Mouse (Mus musculus) kidney, embryonic 14.5 days (tissue): ENCODE results near the gene C3. TPM values are rescaled to one million over a fixed set of nuclear protein-coding genes. Genes with fewer than 3 reads are reported as not detected.

Experiments
- ATAC-seq: fragments of 200-750 bp; cut with Nextera tagmentation; 2 replicates; pipeline ENCODE4 v1.8.0; 2017; ENCODE audit warnings: moderate number of reproducible peaks, mild to moderate bottlenecking, moderate TSS enrichment, moderate library complexity; ENCODE audit not compliant: low FRiP score, low TSS enrichment
- H3K27ac ChIP-seq: fragments of 300-500 bp; sonication (generic); 2 replicates; pipeline ENCODE4 v1.5.1; 2014; ENCODE audit warnings: low read depth, mild to moderate bottlenecking, low read length, moderate library complexity, mixed read lengths
- H3K27me3 ChIP-seq: fragments of 300-500 bp; sonication (generic); 2 replicates; pipeline ENCODE4 v1.6.1; 2014; ENCODE audit warnings: mild to moderate bottlenecking, low read length; ENCODE audit not compliant: control insufficient read depth, insufficient read depth
- H3K36me3 ChIP-seq: fragments of 300-500 bp; sonication (generic); 2 replicates; pipeline ENCODE4 v1.6.1; 2014; ENCODE audit warnings: low read length, mixed read lengths; ENCODE audit not compliant: control insufficient read depth, insufficient read depth
- H3K4me1 ChIP-seq: fragments of 300-500 bp; sonication (generic); 2 replicates; pipeline ENCODE4 v1.6.1; 2014; ENCODE audit warnings: low read length, mixed read lengths; ENCODE audit not compliant: control insufficient read depth, insufficient read depth
- H3K4me2 ChIP-seq: fragments of 300-500 bp; sonication (generic); replicated peaks from 2 replicates; pipeline ENCODE4 v1.6.1; 2014; ENCODE audit warnings: low read depth, mild to moderate bottlenecking, low read length
- H3K4me3 ChIP-seq: fragments of 300-500 bp; sonication (generic); 2 replicates; pipeline ENCODE4 v1.5.1; 2014; ENCODE audit warnings: mild to moderate bottlenecking, low read length
- H3K9ac ChIP-seq: fragments of 300-500 bp; sonication (generic); 2 replicates; pipeline ENCODE4 v1.6.1; 2014; ENCODE audit warnings: low read depth, mild to moderate bottlenecking, low read length, moderate library complexity
- H3K9me3 ChIP-seq: fragments of 300-500 bp; sonication (generic); 2 replicates; pipeline ENCODE4 v1.6.1; 2016; ENCODE audit warnings: low read length; ENCODE audit not compliant: control insufficient read depth
- WGBS: fragments of 180-500 bp; shearing (Covaris S2); extraction: QIAGEN DNeasy Blood & Tissue Kit; methylation state at CpG from one replicate; pipeline ENCODE4 v1.1.7; 2014; 5-methylcytosine and 5-hydroxymethylcytosine counted together
- polyA plus RNA-seq: library from polyadenylated mRNA; unstranded; fragments of >200 nt; fragmentation: Nextera tagmentation; extraction: Ambion mirVana; gene quantifications from 2 replicates; pipeline ENCODE4 v1.2.1, GENCODE M21; 2014

The C3 gene
- polyA plus RNA-seq, 1 experiment from 2014 or later, result 1.2 TPM

GRCm38 (mm10) chr17:57195326-57196010, 32.5 kb downstream of the C3 start:
- Histone ChIP-seq H3K27me3 (no peaks in the 10 kb centered on the region), H3K9ac (no peak overlapping the region), H3K4me3 (no peak overlapping the region), H3K4me2 (no peak overlapping the region), H3K27ac (no peak overlapping the region), H3K36me3 (no peaks in the 10 kb centered on the region), H3K4me1 (no peaks in the 10 kb centered on the region), H3K9me3 (no peaks in the 10 kb centered on the region)
- no peak for ATAC-seq
- 82% methylated on average over 8 of the region's 8 CpGs for WGBS

- no peak overlapping the region for H3K4me2 ChIP-seq
- H3K4me1 ChIP-seq, result no peaks in the 10 kb centered on the region
- H3K9me3 ChIP-seq, result no peaks in the 10 kb centered on the region
- no peak overlapping the region for H3K27ac ChIP-seq
- H3K36me3 ChIP-seq, result no peaks in the 10 kb centered on the region
- WGBS, result 90% methylated on average over 3 of the region's 3 CpGs
- H3K4me3 ChIP-seq, result no peak overlapping the region
- H3K9ac ChIP-seq, result no peak overlapping the region
- no peak for ATAC-seq
- H3K27me3 ChIP-seq, result no peaks in the 10 kb centered on the region
Measured at GRCm38 (mm10) chr17:57194771-57195170, 33.2 kb downstream of the C3 start.

- H3K9me3 ChIP-seq, result no peaks in the 10 kb centered on the region
- no peak within 1 kb of the TSS for H3K9ac ChIP-seq
- no peak within 1 kb of the TSS for H3K4me3 ChIP-seq
- WGBS, result 80% methylated on average over 11 of the region's 11 CpGs
- no peak within 1 kb of the TSS for H3K4me2 ChIP-seq
- H3K27ac ChIP-seq, result no peak within 1 kb of the TSS
- no peaks in the 10 kb centered on the region for H3K36me3 ChIP-seq
- no peak for ATAC-seq
- no peaks in the 10 kb centered on the region for H3K4me1 ChIP-seq
- no peaks in the 10 kb centered on the region for H3K27me3 ChIP-seq
Measured at GRCm38 (mm10) chr17:57194041-57194507, 33.9 kb downstream of the C3 start, which contains the start of gene Tnfsf14. Tnfsf14 (minus strand) TSS chr17:57194177.

DNA sequence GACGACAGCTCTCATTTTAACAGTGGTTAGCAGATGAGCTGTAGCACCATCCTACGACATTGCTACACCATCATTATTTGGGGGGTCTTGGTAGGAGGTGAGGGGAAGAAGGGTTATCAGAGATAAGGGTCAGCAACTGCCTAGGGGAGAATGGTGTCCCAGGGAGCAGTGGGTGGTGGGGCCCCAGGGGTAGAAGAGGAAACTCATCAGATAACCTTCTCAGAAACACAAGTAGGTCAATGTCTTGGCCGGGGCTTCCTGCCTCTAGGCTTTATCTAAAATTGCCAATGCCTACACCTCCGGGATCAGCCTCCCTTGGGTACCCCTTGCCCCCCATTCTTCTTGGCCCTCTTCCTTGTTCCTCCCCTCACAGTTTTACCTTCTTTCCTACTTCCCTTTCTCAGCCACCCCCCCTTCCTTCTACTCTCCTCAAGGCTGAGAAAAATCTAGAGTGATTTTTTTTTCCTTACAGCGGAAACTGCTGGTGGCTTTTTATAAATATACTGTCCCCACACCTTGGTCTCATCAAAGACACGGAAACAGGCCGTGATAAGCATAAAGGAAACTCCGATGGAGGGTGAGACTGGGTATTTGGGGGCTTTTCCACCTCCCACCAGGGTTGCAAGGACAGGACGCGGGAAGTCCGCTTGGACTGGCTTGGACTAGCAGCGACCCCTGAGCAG, 39.3 kb downstream of the C3 start:
- no peaks in the 10 kb centered on the region for H3K4me1 ChIP-seq
- H3K9ac ChIP-seq, result no peak overlapping the region
- 84% methylated on average over 12 of the region's 12 CpGs for WGBS
- H3K9me3 ChIP-seq, result no peaks in the 10 kb centered on the region
- H3K4me2 ChIP-seq, result no peak overlapping the region
- H3K36me3 ChIP-seq, result no peaks in the 10 kb centered on the region
- no peak for ATAC-seq
- H3K27me3 ChIP-seq, result no peaks in the 10 kb centered on the region
- no peak overlapping the region for H3K4me3 ChIP-seq
- no peak overlapping the region for H3K27ac ChIP-seq

DNA sequence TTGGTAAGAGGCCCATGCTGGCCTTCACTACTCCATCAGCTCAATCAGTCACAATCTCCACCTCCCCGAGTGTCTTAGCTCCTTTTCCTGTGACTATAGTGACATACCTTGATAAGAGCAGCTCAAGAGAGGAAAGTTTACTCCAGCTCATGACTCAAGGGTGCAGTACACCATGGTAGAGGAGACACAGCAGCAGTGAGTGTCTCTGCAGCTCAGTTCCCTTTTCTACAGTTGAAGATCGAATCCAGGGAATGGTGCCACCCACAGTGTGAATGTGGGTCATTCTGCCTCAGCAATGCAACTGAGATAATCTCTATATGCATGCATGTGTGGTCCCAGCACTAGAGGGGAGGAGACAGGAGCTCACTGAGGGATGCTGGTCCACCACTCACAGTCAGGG, 42.3 kb downstream of the C3 start:
- no peak overlapping the region for H3K9ac ChIP-seq
- no peaks in the 10 kb centered on the region for H3K9me3 ChIP-seq
- H3K27me3 ChIP-seq, result no peaks in the 10 kb centered on the region
- no peak overlapping the region for H3K4me2 ChIP-seq
- WGBS, result 54% methylated on average over 2 of the region's 2 CpGs
- no peak overlapping the region for H3K4me3 ChIP-seq
- H3K27ac ChIP-seq, result no peak overlapping the region
- no peaks in the 10 kb centered on the region for H3K4me1 ChIP-seq
- H3K36me3 ChIP-seq, result no peaks in the 10 kb centered on the region
- ATAC-seq, result no peak

- no peaks in the 10 kb centered on the region for H3K9me3 ChIP-seq
- H3K36me3 ChIP-seq, result no peaks in the 10 kb centered on the region
- no peak overlapping the region for H3K4me2 ChIP-seq
- H3K27ac ChIP-seq, result no peak overlapping the region
- no peaks in the 10 kb centered on the region for H3K27me3 ChIP-seq
- WGBS, result 59% methylated on average over 3 of the region's 3 CpGs
- no peak for ATAC-seq
- H3K9ac ChIP-seq, result no peak overlapping the region
- H3K4me3 ChIP-seq, result no peak overlapping the region
- H3K4me1 ChIP-seq, result no peaks in the 10 kb centered on the region
Measured at GRCm38 (mm10) chr17:57182871-57183270, 45.1 kb downstream of the C3 start.

DNA sequence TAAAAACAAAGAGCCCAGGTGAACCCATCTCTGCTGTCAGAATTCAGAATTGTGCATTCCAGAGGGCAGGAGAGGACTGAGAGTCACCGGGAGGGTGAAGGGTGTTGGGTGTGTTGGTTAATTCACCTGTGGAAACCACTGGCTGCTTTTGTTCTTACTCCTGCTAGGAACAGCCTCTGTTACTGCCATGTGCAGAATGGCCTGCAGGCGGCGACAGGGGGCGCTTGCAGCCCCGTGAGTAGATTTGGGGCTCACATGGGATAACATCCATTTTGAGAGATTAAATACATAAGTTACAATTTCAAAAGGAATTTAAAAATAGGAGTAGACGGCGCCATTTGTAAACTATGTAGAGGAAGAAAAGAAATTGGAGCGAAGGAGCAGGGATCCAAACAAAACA, 47.6 kb downstream of the C3 start:
- H3K4me2 ChIP-seq, result no peak overlapping the region
- no peak overlapping the region for H3K4me3 ChIP-seq
- no peaks in the 10 kb centered on the region for H3K36me3 ChIP-seq
- H3K4me1 ChIP-seq, result no peaks in the 10 kb centered on the region
- no peak overlapping the region for H3K27ac ChIP-seq
- no peaks in the 10 kb centered on the region for H3K27me3 ChIP-seq
- 36% methylated on average over 8 of the region's 8 CpGs for WGBS
- H3K9me3 ChIP-seq, result no peaks in the 10 kb centered on the region
- no peak overlapping the region for H3K9ac ChIP-seq
- no peak for ATAC-seq

GRCm38 (mm10) chr17:57173351-57173750, 54.6 kb downstream of the C3 start:
- Histone ChIP-seq H3K27ac (no peak overlapping the region), H3K9me3 (0 out of 2 replicates have a peak, but pooled peaks cover 2% of the 10 kb centered on the region), H3K36me3 (no peaks in the 10 kb centered on the region), H3K4me3 (no peak overlapping the region), H3K9ac (no peak overlapping the region), H3K27me3 (no peaks in the 10 kb centered on the region), H3K4me1 (no peaks in the 10 kb centered on the region), H3K4me2 (no peak overlapping the region)
- no peak for ATAC-seq
- 56% methylated on average over 4 of the region's 4 CpGs for WGBS

GRCm38 (mm10) chr17:57172378-57172777, 55.6 kb downstream of the C3 start:
- 0 out of 2 replicates have a peak, but pooled peaks cover 2% of the 10 kb centered on the region for H3K9me3 ChIP-seq
- no peak for ATAC-seq
- H3K36me3 ChIP-seq, result no peaks in the 10 kb centered on the region
- H3K4me1 ChIP-seq, result no peaks in the 10 kb centered on the region
- no peak overlapping the region for H3K9ac ChIP-seq
- 78% methylated on average over 5 of the region's 5 CpGs for WGBS
- no peak overlapping the region for H3K27ac ChIP-seq
- no peaks in the 10 kb centered on the region for H3K27me3 ChIP-seq
- no peak overlapping the region for H3K4me3 ChIP-seq
- H3K4me2 ChIP-seq, result no peak overlapping the region
